Mouse (Mus musculus) left cerebral cortex, adult 6 months (tissue): Measurements from ENCODE around the gene Hist4h4. TPM values are rescaled to one million over a fixed set of nuclear protein-coding genes. Genes with fewer than 3 reads are reported as not detected.

Experiments used
- long read RNA-seq, 2 experiments: library from polyadenylated mRNA; unstranded; transcript quantifications; one replicate each; pipeline ENCODE4 v2.0.0; 2019 to 2020
- polyA plus RNA-seq: library from polyadenylated mRNA; unstranded; fragments of <200 nt; fragmentation: Nextera tagmentation; gene quantifications from 2 replicates; pipeline ENCODE4 v1.2.3, GENCODE M21; 2021

The Hist4h4 gene
- polyA plus RNA-seq: 0.13 TPM in 1 of 2 replicates, not detected in the other
- long read RNA-seq, experiment 1: 0 reads
- long read RNA-seq, experiment 2: 0 reads

GRCm38 (mm10) chr6:136803739-136804633 lies at the start of gene Hist4h4:
Hist4h4 (minus strand) TSS chr6:136804415.

GRCm38 (mm10) chr6:136835352-136835751 lies 31.1 kb upstream of the Hist4h4 start, which contains the start of gene Smco3:
Smco3 (minus strand) TSS chr6:136835452.

GRCm38 (mm10) chr6:136827881-136828561 lies 23.8 kb upstream of the Hist4h4 start, which contains the start of gene Wbp11:
Wbp11 (minus strand) TSS chr6:136828233.

GRCm38 (mm10) chr6:136827516-136827880 lies 23.3 kb upstream of the Hist4h4 start, which contains the start of gene BC049715:
BC049715 (plus strand) TSS chr6:136827626.

GRCm38 (mm10) chr6:136808014-136808417 lies 3.8 kb upstream of the Hist4h4 start, which contains the start of gene H2afj:
H2afj (plus strand) TSS chr6:136808244.

GRCm38 (mm10) chr6:136781377-136781986 lies 22.7 kb downstream of the Hist4h4 start, which contains the start of gene Gucy2c:
Gucy2c (minus strand) TSS chr6:136781765.

Other genes starting within 250 kb of the Hist4h4 start
- gene Plbd1, start 142.5 kb downstream of the Hist4h4 start, polyA plus RNA-seq: 0.09 and 0.26 TPM in 2 replicates
- gene Gucy2c, start 22.6 kb downstream of the Hist4h4 start, polyA plus RNA-seq: 0.09 TPM in 1 of 2 replicates, not detected in the other
- gene H2afj, start 3.8 kb upstream of the Hist4h4 start, polyA plus RNA-seq: 193 and 211 TPM in 2 replicates
- gene BC049715, start 23.2 kb upstream of the Hist4h4 start, polyA plus RNA-seq: 0.88 and 2.0 TPM in 2 replicates
- gene Wbp11, start 23.8 kb upstream of the Hist4h4 start, polyA plus RNA-seq: 37.3 and 53.1 TPM in 2 replicates
- gene Smco3, start 31.0 kb upstream of the Hist4h4 start, polyA plus RNA-seq: 5.1 and 7.1 TPM in 2 replicates
- gene Art4, start 53.3 kb upstream of the Hist4h4 start, polyA plus RNA-seq: not detected in 2 replicates
- 78.4 and 118 TPM in 2 replicates for gene Mgp, start 71.4 kb upstream of the Hist4h4 start, polyA plus RNA-seq
- gene Erp27, start 117.8 kb upstream of the Hist4h4 start, polyA plus RNA-seq: 0.14 TPM in 1 of 2 replicates, not detected in the other
- gene Pde6h, start 119.4 kb upstream of the Hist4h4 start, polyA plus RNA-seq: 0.61 TPM in 1 of 2 replicates, not detected in the other
- gene Arhgdib, start 137.5 kb upstream of the Hist4h4 start, polyA plus RNA-seq: 17.2 and 18.4 TPM in 2 replicates